Mouse (Mus musculus) cerebellum, adult 2 months (tissue): Measurements from ENCODE around the gene Cdc42se1. TPM values are rescaled to one million over a fixed set of nuclear protein-coding genes. Genes with fewer than 3 reads are reported as not detected.

Source experiments
- DNase-seq, 2 experiments: peaks; one replicate each; pipeline ENCODE4 v3.0.0; 2021
- H3K27ac ChIP-seq: fragments of 200-500 bp; 2 replicates; pipeline ENCODE4 v1.5.1; 2012; ENCODE audit warnings: low read length, control low read depth, inconsistent platforms; ENCODE audit not compliant: insufficient read depth
- H3K27me3 ChIP-seq: fragments of 200-500 bp; 2 replicates; pipeline ENCODE4 v1.6.1; 2012; ENCODE audit warnings: inconsistent platforms, mild to moderate bottlenecking, low read length, moderate library complexity; ENCODE audit not compliant: control insufficient read depth, insufficient read depth
- H3K4me1 ChIP-seq: fragments of 200-500 bp; 2 replicates; pipeline ENCODE4 v1.6.1; 2011; ENCODE audit warnings: low read length; ENCODE audit not compliant: control insufficient read depth, insufficient read depth
- H3K4me3 ChIP-seq: fragments of 200-500 bp; replicated peaks from 2 replicates; pipeline ENCODE3; 2011; ENCODE audit warnings: mild to moderate bottlenecking, low read depth, low read length, control low read depth; ENCODE audit not compliant: insufficient read depth
- CTCF ChIP-seq: fragments of 200-500 bp; IDR thresholded peaks from 2 replicates; pipeline ENCODE4 v1.5.1; 2011; ENCODE audit warnings: low read depth, mild to moderate bottlenecking, control low read depth, low read length, moderate library complexity, borderline replicate concordance; ENCODE audit not compliant: insufficient read depth
- POLR2A ChIP-seq: fragments of 200-500 bp; IDR thresholded peaks from 2 replicates; pipeline ENCODE4 v1.6.1; 2011; ENCODE audit warnings: low read length, control low read depth, borderline replicate concordance; ENCODE audit not compliant: insufficient read depth
- WGBS: fragments of 180-500 bp; shearing (Covaris S2); methylation state at CpG from one replicate; pipeline ENCODE4 v1.1.7; 2018; 5-methylcytosine and 5-hydroxymethylcytosine counted together
- polyA plus RNA-seq: library from polyadenylated mRNA; depleted of rRNA; stranded (reverse); fragments of >200 nt; gene quantifications from 2 replicates; pipeline ENCODE4 v1.2.3, GENCODE M21; 2012

Cdc42se1 gene
- polyA plus RNA-seq, 1 experiment: 74.0 TPM

DNA sequence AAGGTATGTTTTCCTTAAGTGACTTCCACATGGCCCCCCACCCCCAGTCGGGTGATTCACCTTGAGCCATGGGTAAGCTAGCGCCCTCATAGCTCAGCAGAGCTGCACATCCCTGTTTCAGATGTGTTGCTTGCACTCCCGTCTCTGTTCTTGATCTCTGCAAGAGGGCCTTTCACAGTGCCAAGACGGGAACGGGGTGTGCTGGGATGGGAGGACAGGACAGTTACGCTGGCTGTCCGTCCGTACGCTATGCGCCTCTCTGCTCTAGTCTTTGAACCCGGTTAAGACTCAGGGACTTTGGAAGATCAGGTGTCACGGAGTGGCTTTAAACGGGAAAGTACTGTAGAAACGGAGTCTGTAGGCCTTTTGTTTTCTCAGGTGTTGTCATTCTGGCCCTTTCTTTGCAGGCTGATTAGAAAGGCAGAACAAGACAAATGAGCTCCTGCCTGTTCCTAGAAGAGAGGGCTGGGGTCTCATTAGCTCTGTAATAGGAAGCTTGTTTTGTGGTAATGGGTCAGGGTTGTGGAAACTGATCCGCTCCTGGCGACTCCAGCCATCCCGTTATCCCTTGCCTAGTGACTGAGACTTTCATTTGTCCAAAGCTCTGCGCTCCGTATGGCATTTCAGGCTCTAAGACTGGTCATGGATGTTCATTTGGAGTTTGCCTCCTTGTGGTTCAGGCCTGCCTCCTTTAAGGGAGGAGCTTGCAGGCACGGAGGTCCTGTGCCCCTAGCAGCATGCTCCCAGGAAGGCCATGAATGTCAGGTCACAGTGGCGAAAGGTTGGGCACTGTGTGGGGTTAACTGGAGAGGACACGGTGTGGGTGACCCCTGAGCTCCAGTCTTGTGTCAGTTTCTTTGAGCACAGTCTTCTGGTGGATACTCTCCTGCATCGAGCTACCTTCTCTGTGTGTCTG is 7.1 kb downstream of the Cdc42se1 start:
- H3K27me3 ChIP-seq: no peaks in the 10 kb centered on the region
- no peak for TF ChIP-seq POLR2A
- TF ChIP-seq CTCF: no peak
- DNase-seq: no peak
- H3K4me3 ChIP-seq: no peak overlapping the region
- peaks cover 17% of the 10 kb centered on the region for H3K4me1 ChIP-seq
- no peak overlapping the region for H3K27ac ChIP-seq
- WGBS: 78% methylated on average over 23 of the region's 23 CpGs

DNA sequence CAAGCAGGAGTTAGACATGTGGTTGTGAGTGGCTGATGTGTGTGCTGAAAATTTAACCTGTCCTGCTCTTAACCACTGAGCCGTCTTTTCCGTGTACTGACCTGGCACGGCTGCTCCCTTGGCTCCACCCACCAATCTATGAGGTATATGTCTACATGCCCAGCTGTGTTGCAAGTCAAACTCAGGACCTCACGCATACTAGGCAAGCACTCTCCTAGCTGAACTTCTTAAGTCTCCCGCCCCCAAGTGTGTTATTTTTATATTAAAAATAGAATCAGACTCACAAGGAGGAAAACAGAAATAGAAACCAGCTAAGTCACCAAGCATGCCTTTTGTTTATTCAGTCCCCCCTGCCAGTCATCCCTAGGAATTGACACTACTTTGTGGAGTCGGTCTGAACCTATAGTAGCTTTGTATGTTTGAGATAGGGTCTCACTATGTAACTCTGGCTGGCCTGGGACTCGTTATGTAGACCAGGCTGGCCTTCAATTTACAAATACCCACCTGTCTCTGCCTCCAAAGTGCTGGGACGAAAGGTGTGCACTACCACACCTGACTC is 9.1 kb downstream of the Cdc42se1 start:
- DNase-seq: no peak
- WGBS: 86% methylated on average over 8 of the region's 8 CpGs
- Histone ChIP-seq H3K27me3 (no peaks in the 10 kb centered on the region), H3K27ac (no peak overlapping the region), H3K4me1 (peaks cover 3% of the 10 kb centered on the region), H3K4me3 (no peak overlapping the region)
- TF ChIP-seq CTCF: no peak

DNA sequence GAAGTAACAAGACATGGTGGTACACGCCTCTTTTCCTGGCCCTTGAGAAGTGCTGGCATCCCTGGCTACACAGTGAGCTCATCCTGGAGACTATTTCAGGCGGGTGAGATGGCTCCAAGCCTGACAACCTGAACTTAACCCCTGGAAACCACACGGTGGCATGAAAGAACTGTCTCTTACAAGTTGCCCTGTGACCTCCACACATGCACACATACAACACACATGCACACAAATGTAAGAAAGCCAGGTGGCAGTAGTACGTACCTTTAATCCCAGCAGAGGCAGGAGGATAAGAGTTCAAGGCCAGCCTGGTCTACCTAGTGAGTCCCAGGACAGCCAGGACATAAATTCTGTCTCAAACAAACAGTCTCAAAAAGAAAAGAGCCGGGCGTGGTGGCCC is 10.5 kb downstream of the Cdc42se1 start:
- no peak overlapping the region for H3K27ac ChIP-seq
- H3K4me1 ChIP-seq: peaks cover 3% of the 10 kb centered on the region; the same call in 1 of the 2 replicates
- WGBS: 58% methylated on average over 6 of the region's 6 CpGs
- TF ChIP-seq POLR2A (no peak), CTCF (no peak)
- no peaks in the 10 kb centered on the region for H3K27me3 ChIP-seq
- no peak overlapping the region for H3K4me3 ChIP-seq
- DNase-seq: no peak

- Histone ChIP-seq H3K27me3 (no peaks in the 10 kb centered on the region), H3K4me3 (no peak overlapping the region), H3K4me1 (peaks cover 3% of the 10 kb centered on the region; the same call in 1 of the 2 replicates), H3K27ac (no peak overlapping the region)
- 78% methylated on average over 12 of the region's 12 CpGs for WGBS
- DNase-seq: no peak
- TF ChIP-seq CTCF: no peak
Observed at GRCm38 (mm10) chr3:95239971-95240370, 11.4 kb downstream of the Cdc42se1 start.

- no peaks in the 10 kb centered on the region for H3K4me1 ChIP-seq
- no peak for DNase-seq
- H3K27ac ChIP-seq: no peak overlapping the region
- no peaks in the 10 kb centered on the region for H3K27me3 ChIP-seq
- 56% methylated on average over 17 of the region's 17 CpGs for WGBS
- H3K4me3 ChIP-seq: no peak overlapping the region
- no peak for TF ChIP-seq CTCF
- no peak for TF ChIP-seq POLR2A
Observed at GRCm38 (mm10) chr3:95240900-95241299, 12.4 kb downstream of the Cdc42se1 start.

- no peak within 1 kb of the TSS for H3K27ac ChIP-seq
- WGBS: 66% methylated on average over 7 of the region's 7 CpGs
- no peak within 1 kb of the TSS for H3K4me3 ChIP-seq
- H3K27me3 ChIP-seq: no peaks in the 10 kb centered on the region
- TF ChIP-seq CTCF (no peak), POLR2A (no peak)
- H3K4me1 ChIP-seq: peaks cover under 1% of the 10 kb centered on the region; the same call in 1 of the 2 replicates
- no peak for DNase-seq
Observed at GRCm38 (mm10) chr3:95241498-95241897, 13.0 kb downstream of the Cdc42se1 start, which contains the start of gene Gm128. TSS of gene Gm128 (minus strand) at chr3:95241598.

DNA sequence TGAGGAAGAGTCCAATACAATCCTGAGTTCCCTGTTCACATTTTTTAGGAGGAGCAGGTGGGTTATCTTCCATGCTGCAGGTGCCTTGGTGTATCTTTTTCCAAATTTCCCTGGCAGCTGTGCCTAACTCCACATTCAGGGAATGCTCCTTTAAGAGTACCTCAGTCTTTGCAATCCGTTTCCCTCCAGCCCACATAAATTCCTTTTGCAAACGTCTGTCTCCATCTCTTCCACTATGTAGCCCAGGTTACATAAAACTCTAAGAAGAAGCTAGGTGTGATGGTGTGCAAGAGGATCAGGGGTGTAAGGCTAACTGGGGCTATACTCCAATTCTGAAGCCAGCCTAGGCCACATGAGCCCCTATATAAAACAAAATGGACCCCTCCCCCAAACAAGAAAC is 14.6 kb downstream of the Cdc42se1 start:
- no peak overlapping the region for H3K4me3 ChIP-seq
- DNase-seq: no peak
- 74% methylated on average over 2 of the region's 2 CpGs for WGBS
- no peak overlapping the region for H3K27ac ChIP-seq
- H3K27me3 ChIP-seq: no peaks in the 10 kb centered on the region
- peaks cover 6% of the 10 kb centered on the region; the same call in 1 of the 2 replicates for H3K4me1 ChIP-seq
- TF ChIP-seq POLR2A (no peak), CTCF (no peak)
